Mouse (Mus musculus) skeletal muscle tissue, adult 2 months (tissue): ENCODE measurements around the gene Zfp672.
A peak's percentile ranks its signal among the peaks of the same experiment; 100 is the strongest.
"Not testable (repeated sequence)": the region's sequence is repeated elsewhere in the genome, so short reads cannot be mapped to it uniquely, and the experiment has no call there.

Experiments
- DNase-seq: peaks from one replicate; pipeline ENCODE4 v3.0.0-alpha.2; 2012; ENCODE audit warnings: low read depth, low spot score

Zfp672 gene

DNA sequence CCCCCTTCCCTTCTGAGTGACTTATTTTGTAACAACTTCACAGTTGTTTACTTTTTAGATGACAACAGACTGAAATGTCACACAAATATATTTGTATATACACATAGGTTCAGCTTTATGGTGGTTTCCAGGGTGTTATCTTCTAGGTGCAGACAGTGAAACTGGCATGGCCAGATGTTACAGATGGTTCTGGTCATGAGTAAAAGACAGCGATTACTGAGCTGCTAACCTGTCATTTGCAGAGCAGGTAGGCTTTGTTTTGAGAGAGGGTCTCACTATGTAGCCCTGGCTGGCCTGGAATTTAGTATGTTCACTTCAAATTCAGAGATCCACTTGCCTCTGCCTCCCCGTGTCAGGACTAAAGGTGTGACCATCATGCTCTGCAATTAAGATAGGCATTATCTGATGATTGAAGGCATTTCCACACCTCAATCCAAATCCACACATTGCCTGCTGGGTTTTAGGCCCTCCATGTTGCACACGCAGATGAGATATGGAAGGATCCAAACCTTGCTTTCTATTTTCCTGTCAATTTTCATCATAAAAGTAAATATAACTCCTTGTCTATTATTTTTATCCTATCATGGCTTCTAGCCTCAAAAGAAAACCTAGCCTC lies 5.4 kb downstream of the Zfp672 start:
- DNase-seq = no peak

DNA sequence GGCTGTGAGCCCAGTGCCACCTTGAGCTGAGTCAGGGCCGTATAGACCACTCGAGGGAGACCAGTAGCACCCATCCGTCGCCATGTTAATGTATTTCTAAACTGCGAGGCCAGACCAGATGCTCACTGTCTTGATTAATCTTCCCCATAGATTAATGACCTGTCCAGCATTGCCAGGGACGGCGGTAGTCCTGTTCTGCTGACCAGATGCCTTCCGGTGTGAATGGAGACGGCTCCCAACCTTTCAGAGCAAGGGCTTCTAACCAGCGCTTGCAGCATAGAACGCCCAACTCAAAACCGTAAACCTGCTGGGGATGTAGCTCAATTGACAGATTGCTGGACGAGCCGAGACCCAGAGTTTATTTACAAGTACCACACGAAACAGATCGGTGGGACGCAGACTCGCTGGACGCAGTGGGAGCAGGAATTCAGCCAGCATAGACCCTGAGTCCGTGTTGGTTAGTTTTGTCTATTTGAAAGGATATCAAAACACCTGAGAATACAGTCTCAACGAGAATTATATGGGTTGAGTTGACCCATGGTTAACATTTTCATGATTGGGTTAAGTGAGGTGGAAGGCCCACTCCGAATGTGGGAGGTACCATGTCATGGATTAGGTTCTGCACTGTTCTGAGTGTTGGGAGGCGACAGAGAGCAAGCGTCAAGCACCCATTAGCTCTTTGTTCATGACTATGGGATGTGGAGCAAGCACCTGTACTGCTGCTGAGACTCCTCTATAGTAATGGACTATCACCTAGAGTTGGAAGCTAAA lies 6.4 kb downstream of the Zfp672 start:
- DNase-seq = no peak

DNA sequence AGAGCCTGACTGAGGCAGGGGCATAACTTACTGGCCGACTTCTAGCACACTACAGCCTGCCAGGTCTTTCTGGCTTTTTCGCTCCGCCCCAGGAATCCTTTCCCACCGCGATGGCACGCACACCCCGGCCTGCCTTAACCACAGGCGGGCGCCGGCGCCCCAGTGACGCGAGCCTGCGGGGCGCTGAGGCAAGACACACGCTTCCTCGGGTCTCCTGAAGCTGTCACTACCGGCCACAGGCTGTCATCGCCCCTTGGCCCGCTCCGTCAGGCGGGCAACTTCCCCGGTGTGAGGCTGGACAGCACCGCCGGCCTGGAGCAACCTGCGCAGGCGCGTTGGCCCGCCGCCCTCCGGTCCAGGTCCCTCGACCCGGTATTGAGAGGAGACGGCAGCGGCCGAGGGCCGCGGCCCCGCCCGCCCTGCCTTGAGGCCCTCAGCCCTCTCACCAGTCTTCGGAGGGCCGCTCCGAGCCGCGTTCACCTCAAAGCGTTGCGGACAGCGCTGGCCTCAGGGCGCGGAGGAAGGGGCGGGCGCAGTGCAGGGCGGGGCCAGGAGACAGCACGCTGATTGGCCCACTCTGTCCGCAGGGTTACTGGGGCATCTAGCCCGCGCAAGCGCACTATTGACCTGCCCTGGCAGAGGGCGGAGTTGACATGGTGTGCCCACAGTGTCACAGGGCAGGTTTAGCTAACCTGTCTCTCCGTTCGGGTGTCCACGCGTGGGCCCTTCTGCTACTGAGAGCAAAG lies 7.1 kb downstream of the Zfp672 start:
- peak; percentile 98 for DNase-seq

DNA sequence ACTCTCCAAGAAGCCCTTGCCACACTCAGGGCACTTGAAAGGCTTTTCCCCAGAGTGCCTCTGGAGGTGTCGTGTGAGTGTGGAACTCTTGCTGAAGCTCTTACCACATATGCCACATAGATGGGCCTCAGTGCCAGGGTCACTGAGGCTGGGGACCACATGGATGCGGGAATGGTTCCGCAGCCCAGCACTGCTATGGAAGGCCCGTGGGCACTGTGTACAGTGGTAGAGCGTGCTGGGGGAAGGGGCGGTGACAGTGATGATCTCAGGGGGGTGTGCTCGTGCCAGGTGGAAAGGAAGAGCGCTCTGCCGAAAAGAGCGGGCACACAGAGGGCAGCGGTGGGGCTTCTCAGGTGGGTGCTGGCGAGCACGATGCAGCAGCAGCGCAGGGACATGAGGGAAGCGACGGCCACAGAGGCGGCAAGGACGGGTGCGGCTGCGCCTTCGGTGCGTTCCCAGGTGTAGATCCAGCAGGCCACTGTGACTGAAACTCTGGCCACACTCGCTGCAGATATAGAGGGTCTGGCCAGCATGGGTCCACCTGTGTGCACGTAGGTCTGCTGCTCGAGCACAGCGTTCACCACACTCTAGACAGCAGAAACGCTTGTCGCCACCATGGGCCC lies 13.3 kb downstream of the Zfp672 start:
- DNase-seq = no peak

DNA sequence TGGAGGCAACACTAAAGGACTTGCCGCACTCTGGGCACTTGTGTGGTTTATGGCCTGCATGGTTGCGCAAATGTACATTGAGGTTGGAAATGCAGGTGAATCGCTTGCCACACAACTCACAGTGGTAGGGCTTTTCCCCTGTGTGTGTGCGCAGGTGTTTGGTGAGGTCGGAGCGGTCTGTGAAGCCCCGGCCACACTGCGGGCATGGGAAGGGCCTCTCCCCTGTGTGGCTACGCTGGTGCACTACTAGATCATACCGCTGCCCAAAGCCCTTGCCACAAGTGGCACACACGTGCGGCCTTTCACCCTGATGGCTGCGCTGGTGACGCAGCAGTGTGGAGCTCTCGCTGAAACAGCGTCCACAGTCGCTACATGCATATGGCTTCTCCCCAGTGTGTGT lies 13.8 kb downstream of the Zfp672 start:
- no peak for DNase-seq

DNA sequence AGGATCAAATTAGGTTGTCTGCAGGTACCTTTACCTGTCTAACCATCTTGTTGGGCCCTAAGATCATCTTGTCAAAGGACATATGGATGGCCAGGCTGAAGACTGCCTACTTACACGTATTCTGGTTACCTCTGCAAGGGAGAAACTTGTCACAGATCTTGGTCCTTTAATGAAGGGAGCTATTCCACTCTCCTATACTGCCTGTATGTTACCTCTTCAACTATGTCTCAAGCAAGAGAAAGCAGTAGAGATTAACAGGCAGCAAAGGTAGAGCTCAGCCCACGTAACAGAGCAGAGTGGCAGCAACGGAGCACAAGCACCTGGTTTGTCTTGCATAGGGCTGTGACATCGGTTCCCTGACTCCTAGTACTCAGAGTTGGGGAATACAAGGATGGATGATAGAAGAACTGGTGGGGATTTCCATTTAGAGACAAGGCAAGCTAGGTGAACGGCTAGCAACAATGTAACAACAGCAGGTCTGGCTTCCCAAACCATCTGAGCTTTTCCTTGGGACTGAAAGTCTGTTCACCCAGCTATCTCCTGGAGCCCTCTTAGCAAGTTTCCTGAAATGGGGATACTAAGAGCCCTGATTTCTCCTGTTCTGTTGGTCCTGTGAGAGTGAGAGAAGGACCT lies 14.5 kb downstream of the Zfp672 start:
- DNase-seq = no peak

DNA sequence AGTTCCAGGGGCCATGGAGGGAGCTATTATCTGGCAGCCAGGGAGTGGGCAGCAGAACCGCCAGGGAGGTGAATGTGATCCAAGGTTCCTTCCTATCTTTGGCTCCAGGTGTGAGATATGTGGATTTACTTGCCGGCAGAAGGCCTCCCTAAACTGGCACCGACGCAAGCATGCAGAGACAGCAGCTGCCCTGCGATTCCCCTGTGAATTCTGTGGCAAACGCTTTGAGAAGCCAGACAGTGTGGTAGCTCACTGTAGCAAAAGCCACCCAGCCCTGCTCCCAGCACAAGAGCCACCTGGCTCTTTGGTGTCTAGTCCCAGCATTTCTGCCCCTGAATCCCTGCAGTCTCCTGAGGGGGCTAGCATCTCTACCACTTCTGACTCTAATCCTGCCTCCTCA lies 16.1 kb downstream of the Zfp672 start:
- DNase-seq = no peak

DNA sequence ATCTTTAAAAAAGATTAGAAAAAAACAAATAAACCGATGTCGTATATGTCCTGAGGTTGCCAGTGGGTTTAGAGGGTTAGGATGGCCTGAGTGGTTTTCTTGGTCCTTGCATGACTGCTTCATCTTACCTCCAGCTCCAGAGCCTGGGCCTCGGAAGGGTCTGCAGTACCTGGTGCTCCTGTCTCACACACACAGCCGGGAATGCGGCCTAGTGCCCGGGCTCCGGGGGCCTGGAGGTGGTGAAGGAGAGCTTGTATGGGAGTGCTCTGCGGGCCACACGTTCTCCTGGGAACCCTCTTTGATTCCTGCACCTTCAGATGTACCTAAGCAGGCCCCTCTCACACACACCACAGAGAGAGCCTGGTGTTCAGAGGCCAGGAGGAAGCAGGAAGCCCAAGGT lies 21.5 kb downstream of the Zfp672 start:
- DNase-seq = no peak

DNA sequence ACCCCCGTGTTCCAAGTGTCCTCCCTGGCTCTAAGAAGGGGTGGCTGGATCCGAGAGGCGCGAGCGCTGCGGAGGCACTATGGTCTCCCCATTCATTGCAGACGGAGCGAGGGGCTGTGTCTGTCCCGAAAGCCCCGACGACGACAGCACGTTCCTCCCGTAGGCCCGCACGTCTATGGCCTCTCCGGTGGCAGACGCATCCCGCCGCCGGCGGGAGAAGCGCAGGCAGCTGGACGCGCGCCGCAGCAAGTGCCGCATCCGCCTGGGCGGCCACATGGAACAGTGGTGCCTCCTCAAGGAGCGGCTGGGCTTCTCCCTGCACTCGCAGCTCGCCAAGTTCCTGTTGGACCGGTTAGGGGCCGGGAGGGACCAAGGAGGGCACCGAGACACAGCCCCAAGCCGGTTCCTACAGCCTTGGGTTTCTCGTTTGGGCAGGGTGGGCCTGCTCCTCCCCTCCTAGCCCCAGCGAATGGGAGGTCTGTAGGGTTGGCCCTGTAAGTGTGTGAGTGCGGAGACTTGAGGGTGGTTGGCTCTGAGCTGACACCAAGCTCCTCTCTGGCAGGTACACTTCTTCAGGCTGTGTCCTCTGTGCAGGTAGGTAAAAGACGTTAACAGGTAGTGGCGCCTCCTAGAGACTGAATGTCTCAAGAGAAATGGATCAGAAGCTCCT lies 22.6 kb downstream of the Zfp672 start:
- no peak for DNase-seq

DNA sequence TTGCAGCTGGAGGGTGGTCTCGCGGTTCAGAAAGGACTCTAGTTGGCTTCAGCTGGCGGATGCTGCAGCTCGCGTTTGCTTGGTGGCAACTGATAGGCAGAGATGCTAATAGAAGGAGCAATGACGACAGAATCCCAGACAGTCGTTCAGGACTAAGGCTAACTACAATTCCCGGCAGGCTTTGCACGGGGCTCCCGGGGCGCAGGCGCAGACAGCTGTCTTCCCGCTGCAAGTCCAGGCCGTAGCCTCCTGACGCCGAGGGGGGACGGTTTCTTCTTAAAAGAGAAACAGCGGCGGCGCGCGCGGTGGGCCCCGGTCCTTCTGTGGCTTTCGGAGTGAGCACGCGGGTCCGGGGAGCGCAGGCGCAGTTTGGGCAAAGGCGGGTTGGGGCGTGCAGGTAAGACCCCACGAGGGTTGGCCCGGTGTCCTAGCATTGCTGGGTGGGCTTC lies 23.3 kb downstream of the Zfp672 start, which contains the start of gene Zfp692:
Gene Zfp692, plus strand, starts transcription at position 210 of the 449 bp plus-strand sequence.
- DNase-seq = peak; percentile 93

DNA sequence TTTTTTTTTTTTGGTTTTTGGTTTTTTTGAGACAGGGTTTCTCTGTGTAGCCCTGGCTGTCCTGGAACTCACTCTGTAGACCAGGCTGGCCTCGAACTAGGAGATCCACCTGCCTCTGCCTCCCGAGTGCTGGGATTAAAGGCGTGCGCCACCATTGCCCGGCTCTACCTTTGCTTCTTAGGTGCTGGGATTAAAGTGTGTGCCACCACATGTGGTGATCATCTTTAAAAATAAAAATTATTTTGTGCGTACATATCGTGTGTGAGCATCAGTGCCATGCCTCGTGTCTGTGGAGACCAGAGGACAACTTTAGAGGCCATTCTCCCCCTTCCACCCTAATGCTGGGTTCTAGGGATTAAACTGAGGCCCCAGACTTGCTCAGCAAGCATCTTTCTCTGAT lies 24.8 kb downstream of the Zfp672 start:
- not testable (repeated sequence) for DNase-seq

DNA sequence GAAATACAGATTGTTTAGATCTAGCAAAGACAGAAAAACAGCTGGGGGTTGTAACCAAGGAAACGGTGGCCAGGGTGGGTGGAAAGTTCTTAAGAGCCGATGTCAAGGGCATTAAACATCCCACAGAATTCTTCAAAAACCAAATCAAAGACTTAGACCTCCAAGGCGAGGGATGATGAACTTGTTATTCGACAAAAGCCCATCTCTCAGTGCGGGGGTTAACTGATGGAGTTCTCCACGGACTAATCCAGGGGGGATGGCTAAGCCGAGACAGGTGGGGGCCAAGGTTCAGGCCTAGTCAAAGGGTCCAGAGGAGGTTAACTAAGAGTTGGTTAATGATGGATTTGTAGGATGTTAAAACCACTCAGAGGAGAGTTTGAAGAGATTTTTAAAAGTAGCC lies 26.5 kb downstream of the Zfp672 start:
- no peak for DNase-seq

DNA sequence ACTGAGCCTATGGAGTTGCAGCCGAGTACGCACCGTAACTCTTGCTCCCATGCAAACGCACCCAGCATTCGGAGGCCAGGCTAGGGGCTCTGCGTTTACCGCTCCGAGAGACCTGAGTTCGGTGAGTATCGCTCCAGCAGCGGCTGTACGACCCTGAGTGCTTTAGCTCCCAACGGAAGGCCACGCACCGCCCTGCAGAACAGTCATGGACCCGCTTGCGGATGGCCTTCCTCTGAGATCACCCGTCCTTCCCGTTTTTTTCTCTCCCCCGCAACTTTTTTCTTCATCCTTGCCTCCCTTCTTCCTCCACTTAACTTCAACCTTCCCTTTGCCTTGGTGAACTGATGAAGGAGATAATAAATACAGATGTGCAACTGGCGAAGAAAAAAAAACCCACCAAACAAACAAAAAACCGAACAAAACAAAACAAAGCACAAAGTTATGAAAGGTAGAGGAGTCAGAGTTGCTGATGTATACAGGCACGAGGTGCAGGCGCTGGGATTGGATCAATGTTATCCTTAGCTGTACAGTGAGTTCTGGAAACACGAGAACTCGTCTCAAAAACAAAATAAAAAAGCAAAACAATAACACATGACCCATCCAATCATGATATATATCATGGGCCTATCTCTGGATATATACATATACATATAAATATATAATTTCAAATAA lies 27.2 kb downstream of the Zfp672 start:
- DNase-seq = no peak

DNA sequence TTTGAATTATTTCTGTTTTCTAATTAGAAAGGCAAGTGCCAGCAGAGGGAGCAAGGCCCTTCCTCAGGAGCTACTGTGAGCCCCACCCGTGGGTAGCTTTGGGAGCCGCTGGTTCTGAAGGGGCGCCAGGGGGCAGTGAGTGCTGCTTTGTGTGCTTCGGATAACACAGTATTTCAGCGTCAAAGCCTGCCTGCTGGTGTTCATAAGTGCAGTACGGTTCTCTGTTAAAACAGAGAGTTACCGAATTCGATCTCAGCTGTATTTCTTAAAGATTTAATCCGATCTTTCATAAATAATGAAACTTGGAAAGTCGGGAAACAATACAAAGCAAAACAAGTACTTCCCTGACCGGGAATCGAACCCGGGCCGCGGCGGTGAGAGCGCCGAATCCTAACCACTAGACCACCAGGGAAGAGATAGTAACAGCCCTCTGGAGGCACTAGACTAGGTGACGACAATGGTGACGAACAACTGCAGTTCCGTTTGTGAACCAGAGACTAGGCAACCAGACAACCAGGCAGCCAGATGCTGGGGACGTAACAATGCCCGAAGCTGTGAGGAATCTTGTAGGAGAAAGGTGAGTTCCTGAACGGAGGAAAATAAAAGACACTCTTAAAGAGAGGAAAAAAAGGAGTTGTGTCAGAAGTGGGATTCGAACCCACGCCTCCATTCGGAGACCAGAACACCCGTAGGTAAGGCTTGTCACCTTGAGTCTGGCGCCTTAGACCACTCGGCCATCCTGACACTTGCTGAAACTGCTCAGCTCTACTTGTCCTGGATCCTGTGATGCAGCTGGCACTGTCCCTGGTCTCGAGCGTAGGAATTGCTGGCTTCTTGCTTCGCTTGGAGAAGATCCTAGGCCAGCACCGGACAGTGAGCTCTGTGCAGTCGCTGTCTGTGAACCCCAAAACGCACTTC lies 28.0 kb downstream of the Zfp672 start:
- DNase-seq = peak; percentile 98

DNA sequence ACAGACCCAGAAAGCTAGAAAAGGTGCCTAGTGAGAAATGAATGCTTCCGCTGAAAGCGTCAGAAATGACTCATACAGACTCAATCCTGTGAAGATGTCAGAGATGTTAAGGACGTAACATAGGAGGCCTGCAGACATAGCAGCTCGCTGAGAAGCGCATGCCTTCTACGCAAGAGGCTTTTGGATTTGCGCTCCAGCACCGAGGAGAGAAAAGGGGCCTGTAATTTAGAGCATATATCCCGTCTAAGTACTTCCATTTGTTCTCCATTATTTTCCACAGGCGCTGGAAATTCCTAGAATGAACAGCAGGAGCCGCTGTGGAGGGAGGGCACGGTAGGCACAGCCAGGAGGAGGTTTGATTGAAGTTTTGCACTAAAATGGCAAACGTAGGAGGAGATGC lies 29.1 kb downstream of the Zfp672 start:
- no peak for DNase-seq

DNA sequence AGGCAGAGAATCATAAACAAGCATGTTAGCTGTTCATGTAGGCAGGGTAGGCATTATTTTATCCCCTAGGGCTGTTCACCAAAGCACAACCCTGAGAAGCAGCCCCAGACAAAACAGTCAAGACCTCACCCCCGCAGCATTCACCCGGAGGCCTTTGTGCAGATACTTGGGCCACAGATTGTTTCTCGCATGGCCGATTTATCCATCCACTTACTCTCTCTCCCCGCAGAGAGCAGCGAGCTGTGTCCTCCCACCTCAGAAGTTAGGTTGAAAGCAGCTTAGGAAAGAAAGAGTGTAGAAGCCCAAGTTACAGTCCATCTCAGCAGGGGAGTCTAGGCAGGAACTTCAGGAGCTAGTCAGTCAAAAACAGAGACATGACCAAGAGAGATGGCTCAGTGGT lies 32.7 kb downstream of the Zfp672 start:
- no peak for DNase-seq

DNA sequence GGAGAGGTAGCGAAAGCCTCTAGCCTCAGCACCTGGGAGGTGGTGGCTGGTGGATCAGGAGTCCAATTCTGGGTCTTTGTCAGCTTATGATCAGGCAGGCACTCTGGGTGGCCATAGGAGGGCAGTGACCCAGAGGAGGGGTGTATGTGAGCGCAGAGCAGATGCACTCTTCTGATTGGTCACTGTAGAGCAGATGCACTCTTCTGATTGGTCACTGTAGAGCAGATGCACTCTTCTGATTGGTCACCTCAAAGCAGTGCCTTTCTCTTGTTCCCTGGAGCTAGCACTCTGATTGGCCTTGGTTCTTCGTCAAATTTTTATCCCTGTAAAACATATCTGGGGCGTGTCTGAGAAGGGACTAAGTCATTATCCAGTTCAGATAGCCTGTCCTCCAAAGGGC lies 37.3 kb downstream of the Zfp672 start:
- DNase-seq = no peak

DNA sequence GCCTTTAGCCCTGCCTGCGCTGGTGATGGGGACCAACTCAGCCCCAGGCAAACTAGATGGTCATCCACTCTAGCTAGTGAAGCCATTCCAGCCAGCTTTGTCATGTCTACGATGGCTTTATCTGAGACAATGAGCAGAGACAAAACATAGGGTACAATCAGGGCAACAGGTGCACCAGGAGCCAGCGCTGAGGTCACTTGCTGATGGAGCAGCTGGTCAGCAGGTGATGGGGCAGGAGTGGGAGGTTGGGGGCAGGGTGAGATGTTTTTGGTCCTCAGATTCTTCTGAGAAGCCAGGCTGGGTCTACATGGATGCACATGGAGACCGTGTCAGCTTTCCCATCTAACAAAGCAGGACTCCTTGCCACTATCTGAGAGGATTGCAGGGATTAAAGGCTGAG lies 39.3 kb downstream of the Zfp672 start:
- no peak for DNase-seq

DNA sequence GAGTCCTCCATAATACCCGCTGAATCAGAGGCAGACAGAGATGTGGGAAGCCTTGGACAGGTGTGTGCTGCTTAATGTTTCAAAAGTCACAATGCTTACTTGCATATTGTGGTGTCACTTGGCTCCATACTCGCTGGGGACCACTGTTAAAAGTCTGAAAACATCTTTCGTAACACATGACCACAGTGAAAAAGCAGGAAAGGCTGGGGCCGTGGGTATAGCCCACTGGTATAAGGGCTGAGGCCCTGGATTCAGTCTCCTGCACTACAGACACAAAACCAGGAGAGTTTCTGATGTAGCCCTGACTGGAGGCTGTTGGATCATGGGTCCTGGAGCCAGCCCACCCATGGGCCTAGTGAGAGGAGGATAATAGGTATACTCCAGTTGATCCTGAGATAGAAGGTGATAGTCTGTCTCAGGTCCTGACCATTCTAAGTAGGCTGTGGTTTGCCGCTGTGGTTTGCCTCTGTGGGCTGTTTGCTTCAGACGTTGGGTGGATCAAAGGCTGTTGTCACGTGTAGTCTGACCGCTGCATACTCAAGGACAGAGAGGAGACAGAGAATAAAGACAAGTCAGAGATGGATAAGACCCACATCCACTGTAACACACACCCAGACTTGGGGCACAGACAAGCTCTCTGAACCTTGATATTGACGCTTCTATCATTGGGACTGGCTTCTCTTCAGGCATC lies 40.0 kb downstream of the Zfp672 start:
- no peak for DNase-seq
